Mouse (Mus musculus) MEL (cell line): ENCODE measurements at regions not wholly inside any gene's neighbourhood (a gene's known extent, or its start where the extent isn't known, plus 50 kb on each side); places are given as distances from the start of the nearest gene placed in this dataset.

Source experiments
- DNase-seq: peaks from one replicate; pipeline ENCODE4 v3.0.0; 2011; ENCODE audit warnings: low read depth, low spot score
- H3K27ac ChIP-seq: 2 replicates; pipeline ENCODE4 v1.5.1; 2012; ENCODE audit warnings: low read depth, mild to moderate bottlenecking, control low read depth, low read length, moderate library complexity; ENCODE audit not compliant: control insufficient read depth
- H3K27me3 ChIP-seq, 2 experiments: fragments of 150-350 bp in 1 of 2; sonication (generic) in 1 of 2; 2 replicates each; pipeline ENCODE4 v1.6.1; 2012; ENCODE audit warnings: low read length in 2 of 2, mild to moderate bottlenecking in 2 of 2, improper control_type of control experiment in 1 of 2, moderate library complexity in 1 of 2; ENCODE audit not compliant: insufficient read depth in 2 of 2, control insufficient read depth in 1 of 2
- H3K36me3 ChIP-seq, 2 experiments: 2 replicates each; pipeline ENCODE4 v1.6.1; 2012 to 2014; ENCODE audit warnings: low read length in 2 of 2, improper control_type of control experiment in 1 of 2, inconsistent platforms in 1 of 2, mild to moderate bottlenecking in 1 of 2; ENCODE audit not compliant: insufficient read depth in 2 of 2, control insufficient read depth in 1 of 2
- H3K4me1 ChIP-seq, 2 experiments: fragments of 150-350 bp in 1 of 2; sonication (generic) in 1 of 2; 2 replicates each; pipeline ENCODE4 v1.6.1; 2012; ENCODE audit warnings: low read length in 2 of 2, improper control_type of control experiment in 1 of 2, mild to moderate bottlenecking in 1 of 2; ENCODE audit not compliant: insufficient read depth in 2 of 2, control insufficient read depth in 1 of 2
- H3K4me3 ChIP-seq, 2 experiments: fragments of 150-350 bp in 1 of 2; sonication (generic) in 1 of 2; 2 replicates each; pipeline ENCODE4 v1.5.1; 2012; ENCODE audit warnings: low read depth in 2 of 2, low read length in 2 of 2, mild to moderate bottlenecking in 2 of 2, moderate library complexity in 2 of 2, control low read depth in 1 of 2, improper control_type of control experiment in 1 of 2; ENCODE audit not compliant: control insufficient read depth in 1 of 2, insufficient read depth in 1 of 2
- H3K79me2 ChIP-seq: 2 replicates; pipeline ENCODE4 v1.6.1; 2012; ENCODE audit warnings: mild to moderate bottlenecking, low read length, moderate library complexity; ENCODE audit not compliant: control insufficient read depth, poor library complexity, insufficient read depth
- H3K9ac ChIP-seq: 2 replicates; pipeline ENCODE4 v1.6.1; 2012; ENCODE audit warnings: low read depth, mild to moderate bottlenecking, control low read depth, low read length, moderate library complexity; ENCODE audit not compliant: control insufficient read depth, poor library complexity, severe bottlenecking
- H3K9me3 ChIP-seq: fragments of 150-350 bp; sonication (generic); replicated peaks from 2 replicates; pipeline ENCODE4 v1.6.1; 2012; ENCODE audit warnings: mild to moderate bottlenecking, low read length, improper control_type of control experiment, moderate library complexity; ENCODE audit not compliant: insufficient read depth
- CHD1 ChIP-seq: IDR thresholded peaks from 2 replicates; pipeline ENCODE4 v1.6.1; 2012; ENCODE audit warnings: low read depth, mild to moderate bottlenecking, inconsistent platforms, low read length, improper control_type of control experiment
- CTCF ChIP-seq, 3 experiments: IDR thresholded peaks in 2 of 3; conservative IDR thresholded peaks in 1 of 3; 2 replicates each; pipeline ENCODE4 v1.5.1; 2011 to 2012; ENCODE audit warnings: low read length in 3 of 3, low read depth in 2 of 3, mild to moderate bottlenecking in 2 of 3, improper control_type of control experiment in 1 of 3, inconsistent platforms in 1 of 3, mixed read lengths in 1 of 3, moderate library complexity in 1 of 3; ENCODE audit not compliant: control insufficient read depth in 1 of 3, insufficient read depth in 1 of 3, poor library complexity in 1 of 3, severe bottlenecking in 1 of 3
- E2F4 ChIP-seq: IDR thresholded peaks from 2 replicates; pipeline ENCODE4 v1.6.1; 2011; ENCODE audit warnings: low read depth, low read length, improper control_type of control experiment, borderline replicate concordance
- ELF1 ChIP-seq: IDR thresholded peaks from 2 replicates; pipeline ENCODE4 v1.6.1; 2014; ENCODE audit warnings: low read depth, mild to moderate bottlenecking, inconsistent platforms, low read length, improper control_type of control experiment, moderate library complexity
- ETS1 ChIP-seq: IDR thresholded peaks from 2 replicates; pipeline ENCODE4 v1.6.1; 2012; ENCODE audit warnings: low read depth, mild to moderate bottlenecking, inconsistent platforms, low read length, improper control_type of control experiment, moderate library complexity
- GABPA ChIP-seq: IDR thresholded peaks from 2 replicates; pipeline ENCODE4 v1.6.1; 2012; ENCODE audit warnings: low read depth, mild to moderate bottlenecking, inconsistent platforms, low read length, improper control_type of control experiment, moderate library complexity
- GATA1 ChIP-seq: IDR thresholded peaks from 2 replicates; pipeline ENCODE4 v1.6.1; 2011; ENCODE audit warnings: low read depth, low read length, improper control_type of control experiment
- HCFC1 ChIP-seq: IDR thresholded peaks from 2 replicates; pipeline ENCODE4 v1.6.1; 2012; ENCODE audit warnings: low read depth, mild to moderate bottlenecking, inconsistent platforms, low read length, improper control_type of control experiment, moderate library complexity
- JUND ChIP-seq: IDR thresholded peaks from 2 replicates; pipeline ENCODE4 v1.6.1; 2011; ENCODE audit warnings: low read depth, mild to moderate bottlenecking, improper control_type of control experiment, low read length
- KAT2A ChIP-seq: conservative IDR thresholded peaks from 2 replicates; pipeline ENCODE4 v1.6.1; 2012; ENCODE audit warnings: low read depth, low read length, improper control_type of control experiment, inconsistent platforms
- MAFK ChIP-seq: IDR thresholded peaks from 2 replicates; pipeline ENCODE4 v1.6.1; 2011; ENCODE audit warnings: low read depth, mild to moderate bottlenecking, low read length, improper control_type of control experiment, borderline replicate concordance
- NELFE ChIP-seq: IDR thresholded peaks from 2 replicates; pipeline ENCODE4 v1.6.1; 2011; ENCODE audit warnings: low read depth, low read length, improper control_type of control experiment
- POLR2A ChIP-seq, 2 experiments: IDR thresholded peaks; 2 replicates each; pipeline ENCODE4 v1.6.1; 2011 to 2012; ENCODE audit warnings: low read length in 2 of 2, mild to moderate bottlenecking in 2 of 2, control low read depth in 1 of 2, improper control_type of control experiment in 1 of 2, low read depth in 1 of 2, moderate library complexity in 1 of 2; ENCODE audit not compliant: control insufficient read depth in 1 of 2, insufficient read depth in 1 of 2, poor library complexity in 1 of 2
- RCOR1 ChIP-seq: IDR thresholded peaks from 2 replicates; pipeline ENCODE4 v1.6.1; 2012; ENCODE audit warnings: low read depth, mild to moderate bottlenecking, inconsistent platforms, low read length, improper control_type of control experiment
- SMC3 ChIP-seq: IDR thresholded peaks from 2 replicates; pipeline ENCODE4 v1.6.1; 2011; ENCODE audit warnings: low read depth, low read length, improper control_type of control experiment
- TAL1 ChIP-seq: IDR thresholded peaks from 2 replicates; pipeline ENCODE4 v1.6.1; 2012; ENCODE audit warnings: mild to moderate bottlenecking, inconsistent platforms, low read length, moderate library complexity, mixed read lengths
- TBP ChIP-seq: IDR thresholded peaks from 2 replicates; pipeline ENCODE4 v1.8.0; 2011; ENCODE audit warnings: low read depth, low read length, improper control_type of control experiment
- UBTF ChIP-seq: IDR thresholded peaks from 2 replicates; pipeline ENCODE4 v1.6.1; 2012; ENCODE audit warnings: low read depth, mild to moderate bottlenecking, inconsistent platforms, low read length, improper control_type of control experiment, moderate library complexity, borderline replicate concordance; ENCODE audit not compliant: insufficient read depth
- ZMIZ1 ChIP-seq: IDR thresholded peaks from 2 replicates; pipeline ENCODE4 v1.6.1; 2012; ENCODE audit warnings: low read depth, mild to moderate bottlenecking, inconsistent platforms, low read length, improper control_type of control experiment, moderate library complexity

DNA sequence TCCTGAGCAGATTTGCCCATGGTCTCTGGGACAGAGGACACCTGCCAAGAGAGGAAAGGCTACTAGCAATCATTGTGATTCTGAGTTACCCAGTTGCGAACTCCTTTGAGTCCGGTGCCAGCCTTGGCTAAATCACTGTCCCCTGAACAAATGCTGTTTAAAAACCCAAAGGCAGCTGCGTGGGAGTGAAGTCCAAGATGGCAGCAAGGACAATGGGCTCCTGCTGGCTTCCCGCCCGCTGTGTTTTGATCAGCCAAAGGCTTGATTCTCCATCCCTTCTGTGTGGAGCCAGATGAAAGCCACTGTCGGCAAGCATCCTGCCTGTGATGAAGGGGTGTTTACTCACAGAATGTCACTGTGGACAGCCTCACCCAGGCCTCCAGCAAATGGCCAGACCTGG is 111.4 kb downstream of the E030025P04Rik start:
- H3K9me3 ChIP-seq: no peaks in the 10 kb centered on the region
- H3K79me2 ChIP-seq: no peaks in the 10 kb centered on the region
- TF ChIP-seq ZMIZ1: no peak
- no peak for TF ChIP-seq SMC3
- TF ChIP-seq JUND: no peak
- no peak for TF ChIP-seq NELFE
- TF ChIP-seq GABPA: no peak
- TF ChIP-seq CTCF (IDR thresholded peaks at IDR 0.05 in 2 of 3, conservative IDR thresholded peaks at IDR 0.05 in 1 of 3; ENCODE audit: control insufficient read depth in 1 of 3, insufficient read depth in 1 of 3, low read depth in 2 of 3, low read length in 3 of 3, poor library complexity in 1 of 3, severe bottlenecking in 1 of 3): no peak
- TF ChIP-seq ELF1: no peak
- TF ChIP-seq UBTF: no peak
- no peak for TF ChIP-seq ETS1
- no peak for TF ChIP-seq MAFK
- no peak for TF ChIP-seq KAT2A
- no peak overlapping the region for H3K4me3 ChIP-seq
- no peak overlapping the region for H3K9ac ChIP-seq
- DNase-seq: no peak
- H3K27me3 ChIP-seq: no peaks in the 10 kb centered on the region
- no peak overlapping the region for H3K27ac ChIP-seq
- H3K36me3 ChIP-seq: no peaks in the 10 kb centered on the region
- H3K4me1 ChIP-seq: no peaks in the 10 kb centered on the region

DNA sequence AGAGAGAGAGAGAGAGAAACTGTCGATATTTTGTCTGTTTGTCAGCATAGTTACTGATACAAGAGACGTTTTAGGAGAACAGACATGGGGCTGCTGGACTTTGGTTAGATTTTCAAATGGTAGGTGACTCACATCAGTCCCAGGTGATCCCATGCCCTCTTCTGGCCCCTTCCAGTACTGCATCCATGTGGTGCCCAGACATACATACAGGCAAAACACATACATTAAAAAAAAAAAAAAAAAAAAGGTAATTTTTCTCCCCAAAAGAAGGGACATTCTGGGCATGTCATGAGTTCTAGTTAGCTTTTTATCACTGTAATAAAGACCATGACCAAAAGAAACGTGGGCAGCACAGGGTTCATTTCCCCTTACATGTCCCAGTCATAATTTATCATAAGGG is 110.3 kb downstream of the Axin2 start:
- peak; percentile 20 for DNase-seq
- no peaks in the 10 kb centered on the region for H3K9me3 ChIP-seq

DNA sequence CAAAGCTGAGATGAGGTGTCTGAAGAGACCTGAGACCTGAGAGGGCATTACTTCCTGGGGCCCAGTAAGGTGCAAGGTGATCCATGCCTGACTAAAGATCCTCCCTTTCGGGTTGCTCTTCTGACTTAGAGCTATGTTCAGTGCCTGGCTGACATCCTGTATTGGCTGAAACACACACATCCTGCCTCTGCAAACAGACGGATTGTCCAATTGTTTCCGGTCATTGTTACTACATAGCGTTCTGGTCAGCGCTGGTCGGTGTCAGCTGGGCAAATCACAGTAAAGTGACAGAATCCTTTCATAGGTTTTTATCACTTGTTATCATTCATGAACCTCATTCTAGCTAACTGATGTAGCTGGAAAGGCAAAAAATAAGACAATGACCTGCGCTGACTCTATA is 109.7 kb downstream of the Axin2 start:
- Histone ChIP-seq H3K36me3 (no peaks in the 10 kb centered on the region), H3K27ac (no peak overlapping the region), H3K4me1 (no peaks in the 10 kb centered on the region), H3K9me3 (no peaks in the 10 kb centered on the region), H3K4me3 (no peak overlapping the region), H3K79me2 (no peaks in the 10 kb centered on the region), H3K9ac (no peak overlapping the region), H3K27me3 (no peaks in the 10 kb centered on the region)
- DNase-seq: no peak
- TF ChIP-seq MAFK: no peak
- TF ChIP-seq E2F4: no peak
- no peak for TF ChIP-seq RCOR1
- no peak for TF ChIP-seq HCFC1
- TF ChIP-seq TAL1: no peak
- TF ChIP-seq KAT2A: no peak
- no peak for TF ChIP-seq GATA1
- no peak for TF ChIP-seq TBP
- TF ChIP-seq ZMIZ1: no peak
- TF ChIP-seq JUND: no peak
- TF ChIP-seq CHD1: no peak
- no peak for TF ChIP-seq POLR2A (IDR thresholded peaks at IDR 0.05; ENCODE audit: control insufficient read depth in 1 of 2, insufficient read depth in 1 of 2, low read depth in 1 of 2, low read length in 2 of 2, poor library complexity in 1 of 2)
- no peak for TF ChIP-seq SMC3

More for the DNA sequence above, 110.3 kb downstream of the Axin2 start:
- Histone ChIP-seq H3K27me3 (no peaks in the 10 kb centered on the region), H3K9ac (no peak overlapping the region), H3K4me1 (no peaks in the 10 kb centered on the region), H3K79me2 (no peaks in the 10 kb centered on the region), H3K36me3 (no peaks in the 10 kb centered on the region), H3K27ac (no peak overlapping the region), H3K4me3 (no peak overlapping the region)
- TF ChIP-seq SMC3 (no peak; the same call in 1 of the 2 replicates), CTCF (IDR thresholded peaks at IDR 0.05 in 2 of 3, conservative IDR thresholded peaks at IDR 0.05 in 1 of 3; ENCODE audit: control insufficient read depth in 1 of 3, insufficient read depth in 1 of 3, low read depth in 2 of 3, low read length in 3 of 3, poor library complexity in 1 of 3, severe bottlenecking in 1 of 3) (peak in 1 of 3 experiments; percentile 1; a peak in 1 of 6 replicates)
